Mouse (Mus musculus) left cerebral cortex, postnatal 36 days (tissue): ENCODE data around the gene Rnf126. TPM values are rescaled to one million over a fixed set of nuclear protein-coding genes. Genes with fewer than 3 reads are reported as not detected.
A peak's percentile ranks its signal among the peaks of the same experiment; 100 is the strongest.

Source experiments
- DNase-seq, 2 experiments: peaks; one replicate each; pipeline ENCODE4 v3.0.0; 2021 to 2022; ENCODE audit warnings: low spot score in 2 of 2, mixed read lengths in 1 of 2
- intact Hi-C: fragments of 180-260 bp; cut with DNase I; formaldehyde crosslinking; loops from one replicate; pipeline ENCODE4 v1.15.1; 2025
- total RNA-seq, 2 experiments: library from RNA; stranded (reverse); gene quantifications; 2 replicates each; pipeline ENCODE4 v1.2.3; 2021

The Rnf126 gene
- 100 to 1,000 TPM in 1 of 2 experiments, 10 to 100 TPM in 1; 92.7 to 104 TPM for total RNA-seq

- peak; percentile 99 for DNase-seq
- intact Hi-C loops: loop anchor here (1.0 kb wide), 1 partner anchor 88 kb away; the partner anchor contains the start of gene Ptbp1
Observed at GRCm38 (mm10) chr10:79766508-79767325, at the start of gene Rnf126. Gene Rnf126, minus strand, starts transcription at chr10:79766952.

GRCm38 (mm10) chr10:79815671-79816494, 49.1 kb upstream of the Rnf126 start:
- DNase-seq: no peak
- intact Hi-C loops: loop anchor here (5.0 kb wide), 1 partner anchor 34 kb away; no protein-coding TSS in a partner anchor

GRCm38 (mm10) chr10:79814271-79814842, 47.6 kb upstream of the Rnf126 start:
- intact Hi-C loops: no loop called here
- no peak for DNase-seq

- intact Hi-C loops: loop anchor here (1.0 kb wide), 1 partner anchor 19 kb away; the partner anchor contains the start of gene Palm
Observed at GRCm38 (mm10) chr10:79811736-79812637, 45.2 kb upstream of the Rnf126 start.

GRCm38 (mm10) chr10:79808728-79809127, 42.0 kb upstream of the Rnf126 start:
- intact Hi-C loops: no loop called here
- no peak for DNase-seq

More at GRCm38 (mm10) chr10:79811736-79812637, 45.2 kb upstream of the Rnf126 start:
- DNase-seq: peak; percentile 83 to 84

GRCm38 (mm10) chr10:79807826-79808225, 41.1 kb upstream of the Rnf126 start:
- DNase-seq: no peak
- intact Hi-C loops: no loop called here

GRCm38 (mm10) chr10:79806972-79807371, 40.2 kb upstream of the Rnf126 start:
- no peak for DNase-seq
- intact Hi-C loops: no loop called here

- intact Hi-C loops: no loop called here
- DNase-seq: no peak
Observed at GRCm38 (mm10) chr10:79806331-79806730, 39.6 kb upstream of the Rnf126 start.

GRCm38 (mm10) chr10:79805636-79806035, 38.9 kb upstream of the Rnf126 start:
- no peak for DNase-seq
- intact Hi-C loops: loop anchor here (1.0 kb wide), 1 partner anchor 10 kb away; no protein-coding TSS in a partner anchor

- intact Hi-C loops: no loop called here
Observed at GRCm38 (mm10) chr10:79803716-79804323, 37.1 kb upstream of the Rnf126 start.

GRCm38 (mm10) chr10:79802331-79802971, 35.7 kb upstream of the Rnf126 start:
- intact Hi-C loops: no loop called here
- DNase-seq: peak; percentile 57 to 61

More at GRCm38 (mm10) chr10:79803716-79804323, 37.1 kb upstream of the Rnf126 start:
- DNase-seq: peak; percentile 92 to 95

- DNase-seq: no peak
- intact Hi-C loops: no loop called here
Observed at GRCm38 (mm10) chr10:79801837-79802236, 35.1 kb upstream of the Rnf126 start.

- intact Hi-C loops: no loop called here
- no peak for DNase-seq
Observed at GRCm38 (mm10) chr10:79800508-79800907, 33.8 kb upstream of the Rnf126 start.

GRCm38 (mm10) chr10:79798289-79798928, 31.7 kb upstream of the Rnf126 start:
- no peak for DNase-seq
- intact Hi-C loops: no loop called here

GRCm38 (mm10) chr10:79797326-79797725, 30.6 kb upstream of the Rnf126 start:
- no peak for DNase-seq
- intact Hi-C loops: no loop called here

GRCm38 (mm10) chr10:79795905-79796304, 29.2 kb upstream of the Rnf126 start:
- DNase-seq: no peak

GRCm38 (mm10) chr10:79794491-79794931, 27.8 kb upstream of the Rnf126 start:
- peak in 1 of 2 experiments; percentile 39 for DNase-seq
- intact Hi-C loops: no loop called here

More at GRCm38 (mm10) chr10:79795905-79796304, 29.2 kb upstream of the Rnf126 start:
- intact Hi-C loops: loop anchor here (1.0 kb wide), 1 partner anchor 9 kb away; no protein-coding TSS in a partner anchor
